Mouse (Mus musculus) heart, postnatal 25 days (tissue): Measurements from ENCODE around the gene Tmem202. TPM values are rescaled to one million over a fixed set of nuclear protein-coding genes. Genes with fewer than 3 reads are reported as not detected.

Experiments
- DNase-seq: peaks from one replicate; pipeline ENCODE4 v3.0.0; 2022; ENCODE audit warnings: low spot score
- intact Hi-C: fragments of 180-260 bp; cut with DNase I; formaldehyde crosslinking; loops from one replicate; pipeline ENCODE4 v1.15.1; 2025
- total RNA-seq, 2 experiments: library from RNA; stranded (reverse); gene quantifications; 2 replicates each; pipeline ENCODE4 v1.2.3; 2021

The Tmem202 gene
- total RNA-seq, result under 1 TPM; 0.52 to 0.64 TPM

- DNase-seq, result peak; percentile 72
- intact Hi-C loops, result loop anchor here (2.0 kb wide), 1 partner anchor 51 kb away; no protein-coding TSS in a partner anchor
These were observed at the start of gene Tmem202, which contains the start of gene Hexa for GRCm38 (mm10) chr9:59539441-59540137. TSS of gene Tmem202 (minus strand) at chr9:59539847. TSS of gene Hexa (plus strand) at chr9:59539540.

DNA sequence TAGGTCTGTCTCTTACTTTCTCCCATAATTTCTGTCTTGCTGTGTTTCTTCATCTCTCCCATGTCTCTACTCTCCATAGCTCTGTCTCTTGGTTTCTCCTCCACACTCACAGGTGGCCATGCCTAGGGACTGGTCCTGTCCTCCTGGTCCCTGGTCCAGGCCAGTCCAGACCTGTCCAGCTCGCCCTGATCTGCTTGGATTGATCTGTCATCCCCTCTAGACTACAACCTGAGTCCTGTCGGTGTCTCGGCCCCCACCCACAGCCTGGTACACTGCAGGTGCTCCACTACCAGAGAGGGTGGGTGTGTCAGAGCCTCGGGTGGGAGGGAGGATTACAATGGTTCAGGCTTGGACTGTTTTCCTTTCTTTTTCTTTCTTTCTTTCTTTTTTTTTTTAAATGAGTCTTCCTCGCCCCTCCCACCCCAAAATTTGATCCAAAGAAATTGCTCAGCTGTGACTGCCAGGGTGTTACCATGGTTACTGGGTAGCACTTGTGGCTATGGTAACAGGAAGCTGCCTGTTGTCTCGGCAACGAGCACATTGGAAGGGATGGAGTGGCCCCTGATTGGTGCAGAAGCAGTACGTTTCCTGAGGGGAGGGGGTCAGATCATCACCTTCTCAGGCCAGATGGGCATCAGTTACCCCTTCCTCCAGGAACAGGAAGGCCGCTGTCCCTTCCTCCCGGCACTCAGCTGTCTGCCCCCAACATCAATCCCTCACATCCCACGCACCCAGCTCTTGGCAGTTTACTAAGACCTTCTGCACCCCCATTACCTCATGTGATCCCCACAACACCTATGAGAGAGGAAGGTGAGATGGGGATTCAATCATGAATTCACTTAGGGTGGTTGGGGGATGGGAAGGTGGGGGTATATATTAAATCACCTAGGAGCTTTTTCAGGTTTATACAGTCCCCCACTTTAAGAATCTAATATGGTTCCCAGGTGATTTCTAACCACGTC lies 49.3 kb upstream of the Tmem202 start:
- intact Hi-C loops, result no loop called here
- DNase-seq, result no peak

GRCm38 (mm10) chr9:59588252-59588651 lies 48.6 kb upstream of the Tmem202 start:
- intact Hi-C loops, result no loop called here
- DNase-seq, result no peak

DNA sequence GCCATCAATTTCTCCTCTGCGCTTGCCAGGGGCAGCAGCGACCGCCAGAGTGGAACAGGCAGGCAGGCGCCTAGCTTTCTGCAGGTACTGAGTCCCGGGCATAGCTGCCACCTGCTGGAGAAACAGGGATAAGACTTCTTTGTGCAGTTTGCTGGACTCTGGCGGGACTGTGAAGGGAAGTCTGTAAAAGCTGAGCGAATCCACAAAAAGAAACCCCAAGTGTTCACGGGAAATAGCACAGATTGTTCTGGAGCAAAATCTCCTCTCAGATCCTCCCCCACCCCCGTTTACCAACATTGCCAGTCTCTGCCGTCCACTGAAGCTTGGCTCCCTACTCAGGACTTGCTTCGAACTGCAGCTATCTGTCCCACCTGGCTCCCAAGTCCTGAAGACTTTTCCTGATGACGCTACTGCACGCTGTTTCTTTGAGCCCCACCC lies 45.2 kb upstream of the Tmem202 start:
- peak; percentile 27 for DNase-seq
- intact Hi-C loops, result loop anchor here (1.0 kb wide), 1 partner anchor 18 kb away; no protein-coding TSS in a partner anchor

DNA sequence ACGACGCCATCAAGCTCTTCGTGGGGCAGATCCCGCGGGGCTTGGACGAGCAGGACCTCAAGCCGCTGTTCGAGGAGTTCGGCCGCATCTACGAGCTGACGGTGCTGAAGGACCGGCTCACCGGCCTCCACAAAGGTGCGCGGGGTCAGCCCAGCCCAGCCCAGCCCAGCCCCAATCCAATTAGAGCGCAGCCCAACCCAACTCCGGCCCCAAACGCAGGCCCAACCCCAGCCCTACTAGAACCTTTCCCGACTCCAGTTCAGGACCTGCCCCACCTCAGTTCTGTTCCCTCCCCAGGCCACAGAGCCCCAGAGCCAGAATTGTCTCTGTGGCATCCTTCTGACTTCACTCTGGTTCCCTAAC lies 38.8 kb upstream of the Tmem202 start:
- intact Hi-C loops, result no loop called here
- DNase-seq, result no peak

DNA sequence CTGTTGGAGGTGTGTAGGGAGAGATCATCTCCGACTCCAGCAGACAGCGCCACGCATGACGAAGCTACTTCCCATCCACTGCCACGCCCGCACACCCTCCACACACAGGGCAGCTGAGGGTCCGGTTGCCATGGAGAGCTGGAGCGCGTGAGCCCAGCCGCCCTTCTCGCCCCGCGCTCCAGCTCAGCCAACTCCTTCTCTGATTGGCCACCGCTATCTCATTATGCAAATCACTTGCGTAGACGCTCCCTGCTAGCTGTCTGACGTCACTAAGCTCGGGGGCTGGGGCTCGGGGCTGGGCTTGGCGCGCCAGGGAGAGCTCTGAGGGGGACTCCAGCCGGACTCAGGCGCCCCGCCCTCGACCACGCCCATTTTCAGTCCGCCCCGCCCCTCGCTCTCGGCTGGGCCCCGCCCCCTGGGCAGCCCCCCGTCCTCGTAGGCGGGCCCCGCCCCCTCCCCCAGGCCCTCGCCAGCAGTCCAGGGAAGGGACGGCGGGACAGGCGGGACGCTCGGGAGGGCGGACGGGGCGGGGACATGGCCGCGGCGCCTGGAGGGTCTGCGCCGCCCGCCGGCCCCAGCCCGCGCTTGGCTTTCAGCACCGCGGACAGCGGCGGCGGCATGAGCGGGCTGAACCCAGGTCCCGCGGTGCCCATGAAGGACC lies 38.3 kb upstream of the Tmem202 start, which contains the start of gene Celf6:
TSS of gene Celf6 (plus strand) at position 74 of the 661 bp plus-strand sequence.
- intact Hi-C loops, result no loop called here
- peak; percentile 50 for DNase-seq

- no peak for DNase-seq
- intact Hi-C loops, result no loop called here
These were observed 37.8 kb upstream of the Tmem202 start for GRCm38 (mm10) chr9:59577401-59577800.

GRCm38 (mm10) chr9:59571852-59572251 lies 32.2 kb upstream of the Tmem202 start:
- DNase-seq, result no peak
- intact Hi-C loops, result no loop called here

GRCm38 (mm10) chr9:59567111-59567510 lies 27.5 kb upstream of the Tmem202 start:
- intact Hi-C loops, result loop anchor here (1.0 to 10.0 kb wide), 5 partner anchors 17 to 662 kb away; partner anchors contain the start of gene Arih1
- peak; percentile 20 for DNase-seq

DNA sequence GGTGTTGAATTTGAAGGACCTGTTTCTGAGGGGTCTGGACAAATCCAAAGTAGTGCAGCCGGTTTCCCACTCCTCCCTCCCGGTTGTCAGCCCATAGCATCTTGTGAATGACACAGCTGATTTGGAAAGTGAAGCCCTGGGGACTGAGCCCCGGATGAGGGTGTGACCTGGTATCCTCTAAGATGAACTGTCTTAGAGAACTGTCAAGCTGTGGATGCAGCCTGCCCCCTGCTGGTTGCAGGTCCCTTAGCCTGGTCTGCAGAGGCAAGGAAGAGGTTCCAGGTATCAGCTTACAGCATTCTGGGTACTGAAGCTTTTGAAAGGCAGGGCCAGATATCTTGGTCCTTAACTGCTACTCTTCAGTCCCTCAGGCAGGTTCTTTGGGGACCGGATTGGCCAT lies 26.0 kb upstream of the Tmem202 start:
- intact Hi-C loops, result loop anchor here (5.0 to 10.0 kb wide), 4 partner anchors 78 to 661 kb away; partner anchors contain the start of gene Arih1
- DNase-seq, result peak; percentile 34

GRCm38 (mm10) chr9:59553719-59554118 lies 14.1 kb upstream of the Tmem202 start:
- intact Hi-C loops, result no loop called here
- DNase-seq, result no peak

GRCm38 (mm10) chr9:59552610-59553009 lies 13.0 kb upstream of the Tmem202 start:
- DNase-seq, result no peak
- intact Hi-C loops, result no loop called here

GRCm38 (mm10) chr9:59551620-59552031 lies 12.0 kb upstream of the Tmem202 start:
- intact Hi-C loops, result no loop called here
- DNase-seq, result no peak

- no peak for DNase-seq
- intact Hi-C loops, result no loop called here
These were observed 11.4 kb upstream of the Tmem202 start for GRCm38 (mm10) chr9:59551017-59551416.

- no peak for DNase-seq
- intact Hi-C loops, result no loop called here
These were observed 10.4 kb upstream of the Tmem202 start for GRCm38 (mm10) chr9:59550077-59550476.

- intact Hi-C loops, result no loop called here
- DNase-seq, result no peak
These were observed 9.4 kb upstream of the Tmem202 start for GRCm38 (mm10) chr9:59548961-59549487.

GRCm38 (mm10) chr9:59547869-59548268 lies 8.2 kb upstream of the Tmem202 start:
- intact Hi-C loops, result no loop called here
- no peak for DNase-seq

- DNase-seq, result no peak
- intact Hi-C loops, result no loop called here
These were observed 5.1 kb upstream of the Tmem202 start for GRCm38 (mm10) chr9:59544739-59545138.

GRCm38 (mm10) chr9:59542766-59543324 lies 3.2 kb upstream of the Tmem202 start:
- no peak for DNase-seq
- intact Hi-C loops, result no loop called here
